Mouse (Mus musculus): ENCODE results near the gene Pacs2.

DNA sequence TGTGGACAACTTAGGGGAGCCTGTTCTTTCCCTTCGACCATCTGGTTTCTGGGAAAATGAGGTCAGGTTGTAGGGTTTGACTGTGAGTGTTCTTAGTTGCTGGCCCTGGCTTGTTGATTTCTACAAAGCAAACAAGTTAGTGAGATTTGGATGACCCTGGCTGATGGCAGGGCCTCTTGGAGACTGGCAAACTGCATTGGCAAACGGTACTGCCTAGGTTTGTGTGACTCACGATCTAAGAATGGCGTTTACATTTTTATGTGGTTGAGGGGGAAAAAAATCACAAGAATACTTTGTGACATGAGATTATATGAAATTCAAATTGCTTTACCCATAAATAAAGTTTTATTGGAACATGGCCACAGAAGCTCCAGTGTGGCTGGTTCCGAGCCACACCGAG is 92.1 kb downstream of the Pacs2 start:
- TF ChIP-seq CTCF (IDR thresholded peaks at IDR 0.05 in 2 of 3, conservative IDR thresholded peaks at IDR 0.05 in 1 of 3; ENCODE audit: control insufficient read depth in 1 of 3, insufficient read depth in 1 of 3, low read depth in 2 of 3, low read length in 3 of 3, poor library complexity in 1 of 3, severe bottlenecking in 1 of 3) (no peak), POLR2A (IDR thresholded peaks at IDR 0.05; ENCODE audit: control insufficient read depth in 1 of 2, insufficient read depth in 1 of 2, low read depth in 1 of 2, low read length in 2 of 2, poor library complexity in 1 of 2) (peak in 1 of 2 experiments; percentile 30; a peak in 1 of 4 replicates), ZNF384 (IDR thresholded peaks at IDR 0.05; ENCODE audit: low read depth, low read length) (no peak), ZC3H11A (IDR thresholded peaks at IDR 0.05; ENCODE audit: low read depth, low read length) (no peak), MAX (IDR thresholded peaks at IDR 0.05; ENCODE audit: low read length) (no peak), NRF1 (IDR thresholded peaks at IDR 0.05; ENCODE audit: insufficient read depth, low read depth, low read length, poor library complexity, severe bottlenecking) (no peak), MXI1 (IDR thresholded peaks at IDR 0.05; ENCODE audit: low read depth, low read length) (no peak), MYB (IDR thresholded peaks at IDR 0.05; ENCODE audit: low read depth, low read length) (no peak), TAL1 (IDR thresholded peaks at IDR 0.05; ENCODE audit: low read length) (no peak), USF1 (IDR thresholded peaks at IDR 0.05; ENCODE audit: low read depth, low read length) (no peak), ETS1 (IDR thresholded peaks at IDR 0.05; ENCODE audit: low read depth, low read length) (no peak), GABPA (IDR thresholded peaks at IDR 0.05; ENCODE audit: low read depth, low read length) (no peak), EP300 (IDR thresholded peaks at IDR 0.05; ENCODE audit: low read depth in 1 of 2, low read length in 2 of 2) (no peak)

Measured in MEL (cell line).